Mouse (Mus musculus) splenic B cell, adult 2 months (primary cell): Measurements from ENCODE around the gene Nrcam.

Experiments used
- DNase-seq: peaks from one replicate; pipeline ENCODE4 v3.0.0-alpha.2; 2011; ENCODE audit warnings: low read depth, low spot score
- H3K27me3 ChIP-seq: 2 replicates; pipeline ENCODE4 v1.6.1; 2012; ENCODE audit warnings: mild to moderate bottlenecking, low read length, moderate library complexity, mixed read lengths; ENCODE audit not compliant: control insufficient read depth, poor library complexity, insufficient read depth, severe bottlenecking
- H3K36me3 ChIP-seq: 2 replicates; pipeline ENCODE4 v1.6.1; 2012; ENCODE audit warnings: mild to moderate bottlenecking, low read length, moderate library complexity, mixed read lengths; ENCODE audit not compliant: control insufficient read depth, poor library complexity, insufficient read depth, severe bottlenecking

Nrcam gene

DNA sequence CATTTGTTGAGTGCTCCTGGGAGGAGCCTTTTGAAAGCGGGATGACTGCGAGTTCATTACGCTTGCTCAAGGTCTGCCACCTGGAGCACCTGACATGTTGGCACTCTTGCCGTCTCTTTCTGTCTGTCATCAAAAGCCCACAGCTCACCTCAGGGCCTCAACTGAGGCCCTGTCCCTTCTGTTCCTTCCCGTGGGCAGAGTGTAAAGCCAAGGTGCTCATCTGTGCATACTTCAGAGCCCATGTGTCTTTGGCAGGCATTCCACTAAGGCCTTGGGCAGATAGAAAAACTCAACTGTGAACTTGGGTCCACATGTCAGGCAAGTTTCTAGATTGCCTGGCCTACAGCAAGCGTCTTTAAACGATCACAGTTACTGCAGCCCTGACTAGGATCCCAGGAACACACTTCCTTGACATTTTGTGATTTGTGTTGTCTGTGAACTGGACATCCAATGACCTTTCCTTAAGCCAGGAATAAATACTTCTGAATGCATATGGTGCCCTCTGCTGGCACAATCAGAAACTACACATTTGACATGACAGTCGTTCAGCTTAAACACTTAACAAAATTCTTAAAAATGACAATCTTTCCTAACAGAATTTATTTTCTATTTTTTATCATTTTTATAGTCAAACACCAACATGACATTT is 219.2 kb downstream of the Nrcam start:
- Histone ChIP-seq H3K27me3 (no peaks in the 10 kb centered on the region), H3K36me3 (no peaks in the 10 kb centered on the region)
- peak; percentile 60 for DNase-seq

DNA sequence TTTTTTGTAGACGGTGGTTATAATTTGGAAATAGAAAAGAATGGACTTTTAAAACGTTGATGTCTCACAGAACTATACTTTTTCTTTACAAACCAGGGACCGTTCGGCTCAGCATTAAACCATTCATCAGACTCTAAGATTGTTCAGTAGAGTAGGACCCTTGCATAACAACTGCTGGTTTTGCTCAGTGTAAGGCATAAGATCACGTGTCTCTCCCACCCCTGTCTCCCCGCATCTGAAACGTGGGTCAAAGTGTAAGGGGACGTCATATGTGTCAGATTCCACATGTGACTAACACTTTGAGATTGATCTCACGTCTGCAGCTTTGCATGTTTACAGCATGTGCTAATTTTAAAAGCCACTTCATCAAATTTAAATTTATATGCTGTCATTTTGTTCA is 219.8 kb downstream of the Nrcam start:
- no peak for DNase-seq
- no peaks in the 10 kb centered on the region for H3K36me3 ChIP-seq
- H3K27me3 ChIP-seq, result no peaks in the 10 kb centered on the region

DNA sequence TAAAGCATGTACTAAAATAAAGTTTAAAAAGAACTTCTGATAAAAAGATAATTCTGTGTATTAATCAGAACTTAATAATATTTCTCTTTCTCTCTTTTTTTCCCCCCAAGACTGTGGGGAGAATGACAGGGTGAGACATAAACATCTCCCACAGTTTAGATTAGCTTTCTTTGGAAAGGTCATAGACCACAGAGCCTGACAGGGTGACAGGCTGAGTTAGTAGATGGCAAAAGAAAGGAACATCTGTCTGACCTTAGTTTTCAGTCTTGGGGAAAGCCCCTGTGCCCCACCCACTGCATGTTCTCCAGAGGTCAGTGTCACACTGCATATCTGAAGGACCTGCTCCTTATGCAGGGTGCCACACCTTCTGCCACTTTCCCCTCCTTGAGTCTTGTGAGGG is 222.9 kb downstream of the Nrcam start:
- Histone ChIP-seq H3K36me3 (no peaks in the 10 kb centered on the region), H3K27me3 (no peaks in the 10 kb centered on the region)
- no peak for DNase-seq

DNA sequence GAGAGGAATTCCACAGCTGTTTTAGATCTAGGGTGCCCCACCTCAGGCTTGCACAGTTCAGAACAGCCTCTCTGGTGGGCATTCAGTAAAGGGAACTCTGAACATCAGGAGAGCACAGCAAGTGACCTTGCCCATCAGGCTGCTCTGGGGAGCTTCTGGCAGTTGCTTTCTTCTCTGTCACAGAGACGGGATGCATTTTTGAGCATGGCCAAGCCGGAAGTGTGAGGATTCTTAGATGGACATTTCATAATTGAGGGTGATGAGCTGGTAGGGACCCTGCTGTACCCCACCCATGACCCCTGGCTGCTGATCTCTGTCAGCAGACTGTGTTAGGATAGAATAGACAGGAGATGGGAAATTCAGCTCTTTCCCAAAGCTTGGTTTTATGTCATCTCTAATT is 225.4 kb downstream of the Nrcam start:
- H3K36me3 ChIP-seq, result no peaks in the 10 kb centered on the region
- no peak for DNase-seq
- no peaks in the 10 kb centered on the region for H3K27me3 ChIP-seq

DNA sequence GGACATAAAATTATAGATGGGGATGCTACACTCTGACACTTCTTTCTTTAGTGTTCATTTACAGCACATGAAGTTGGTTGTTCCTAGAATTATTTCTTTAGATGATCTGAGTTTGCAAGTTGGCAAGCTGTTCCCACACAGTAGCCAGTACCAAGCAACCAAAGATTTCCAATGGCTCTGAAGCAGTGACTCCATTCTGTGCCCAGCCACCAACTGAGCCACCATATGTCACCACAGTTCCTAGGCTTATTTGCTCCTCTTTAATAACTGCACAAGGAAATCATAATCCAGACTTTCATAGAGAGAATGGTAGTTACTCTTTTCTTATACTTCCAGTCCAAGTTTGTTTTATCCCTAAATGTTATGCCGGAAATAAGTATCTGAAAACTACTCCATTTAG is 226.1 kb downstream of the Nrcam start:
- Histone ChIP-seq H3K27me3 (no peaks in the 10 kb centered on the region), H3K36me3 (no peaks in the 10 kb centered on the region)
- no peak for DNase-seq

DNA sequence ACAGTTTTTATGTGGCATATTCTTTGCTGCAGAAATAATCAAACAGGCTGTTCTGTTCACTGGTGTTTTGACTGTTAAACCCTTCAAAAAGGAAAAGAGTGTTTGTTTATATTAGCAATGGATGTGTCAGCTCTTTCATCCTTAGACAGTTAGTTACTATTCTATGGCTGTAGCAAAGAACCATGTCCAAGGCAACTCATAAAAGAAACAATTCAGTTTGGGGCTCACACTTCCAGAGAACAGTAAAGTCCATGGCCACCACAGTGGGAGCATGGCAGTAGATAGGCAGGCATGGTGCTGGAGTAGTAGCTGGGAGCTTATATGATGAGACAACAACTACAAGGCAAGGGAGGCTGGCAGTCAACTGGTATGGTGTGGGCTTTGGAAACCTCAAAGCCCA is 231.3 kb downstream of the Nrcam start:
- DNase-seq, result no peak
- H3K36me3 ChIP-seq, result no peaks in the 10 kb centered on the region
- H3K27me3 ChIP-seq, result no peaks in the 10 kb centered on the region

DNA sequence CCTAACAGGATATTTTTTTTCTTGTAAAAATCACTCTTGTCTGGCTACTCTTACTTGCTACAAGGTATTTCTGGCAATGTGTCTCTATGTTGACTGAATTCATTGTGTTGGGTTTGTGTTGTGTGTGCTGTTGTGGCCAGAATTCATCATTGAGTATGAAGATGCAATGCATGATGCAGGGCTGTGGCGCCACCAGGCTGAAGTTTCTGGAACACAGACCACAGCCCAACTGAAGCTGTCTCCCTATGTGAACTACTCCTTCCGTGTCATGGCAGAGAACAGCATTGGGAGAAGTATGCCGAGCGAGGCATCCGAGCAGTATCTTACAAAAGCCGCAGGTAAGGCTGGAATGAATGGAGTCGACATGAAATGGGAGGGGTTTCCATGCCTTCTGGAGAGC is 241.4 kb downstream of the Nrcam start:
- H3K36me3 ChIP-seq, result no peaks in the 10 kb centered on the region
- no peaks in the 10 kb centered on the region for H3K27me3 ChIP-seq
- DNase-seq, result no peak

DNA sequence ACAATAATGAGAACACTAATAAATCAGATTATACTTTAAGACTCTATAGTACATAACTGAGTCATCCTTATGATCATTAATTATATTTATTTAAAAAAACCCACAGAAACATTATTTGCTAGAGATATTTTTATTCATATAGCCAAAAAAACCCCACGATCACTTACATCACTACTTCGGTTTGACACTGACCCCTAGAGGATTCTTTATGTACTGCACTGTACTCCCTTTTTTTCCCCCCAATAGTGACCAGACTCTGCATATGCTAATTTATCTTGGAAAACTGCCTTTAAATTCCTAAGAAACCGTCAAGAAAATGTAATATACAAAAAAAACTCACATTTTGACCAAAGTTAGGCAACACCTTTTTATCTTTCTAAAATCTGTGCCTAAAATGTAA is 244.0 kb downstream of the Nrcam start:
- no peaks in the 10 kb centered on the region for H3K27me3 ChIP-seq
- DNase-seq, result peak; percentile 21
- H3K36me3 ChIP-seq, result no peaks in the 10 kb centered on the region

DNA sequence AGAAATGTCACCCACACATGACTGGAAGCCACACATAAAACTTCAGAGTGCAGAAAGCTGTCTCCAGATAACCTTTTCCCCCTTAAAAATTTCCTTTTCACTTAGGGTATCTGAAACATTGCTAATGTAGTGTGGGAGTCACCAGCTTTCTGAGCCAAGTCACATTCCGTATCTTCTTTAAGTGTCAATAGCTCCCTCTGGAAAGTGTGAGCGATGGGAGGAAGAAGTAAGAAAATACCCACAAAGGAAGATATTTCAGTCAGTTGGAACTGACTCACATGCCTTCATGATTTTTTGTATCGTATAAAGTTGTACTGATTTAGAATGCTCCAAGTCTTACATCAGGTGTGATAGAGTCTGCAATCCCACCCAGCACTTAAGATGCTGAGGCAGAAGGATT is 245.5 kb downstream of the Nrcam start:
- H3K27me3 ChIP-seq, result no peaks in the 10 kb centered on the region
- no peaks in the 10 kb centered on the region for H3K36me3 ChIP-seq
- DNase-seq, result no peak

DNA sequence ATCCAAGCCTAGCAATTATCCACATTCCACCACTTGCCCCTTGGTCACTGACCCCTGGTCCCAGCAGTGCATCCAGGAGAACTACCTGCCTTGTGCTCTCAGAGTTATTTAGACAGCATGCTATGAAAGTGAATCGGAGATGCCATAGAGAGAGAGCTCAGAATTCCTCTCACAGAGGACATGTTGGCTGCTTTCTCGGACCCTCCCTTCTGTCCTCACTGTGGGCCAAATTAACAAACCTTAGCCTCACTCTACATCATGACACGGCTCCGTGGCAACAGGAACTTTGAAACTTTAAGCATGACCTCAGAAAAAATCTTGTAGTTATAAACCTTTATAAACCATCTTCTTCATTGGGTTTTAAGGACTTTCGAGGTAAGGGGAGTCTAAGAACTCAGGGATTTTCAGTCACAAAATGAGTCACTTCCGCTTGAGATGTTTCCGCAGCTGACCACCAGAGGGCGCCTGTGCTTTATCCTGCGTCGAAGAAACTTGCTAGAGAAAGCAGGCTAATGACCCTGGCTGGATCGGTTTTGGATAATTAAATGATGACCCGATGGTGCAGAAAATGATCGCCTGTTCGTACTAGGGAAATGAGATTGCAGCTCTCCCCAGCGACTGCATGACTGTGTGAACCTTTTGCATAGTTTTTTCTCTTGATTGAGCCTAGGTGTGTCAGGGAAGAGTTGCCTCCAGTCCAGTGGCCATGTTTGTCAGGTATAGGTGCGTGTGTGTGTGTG is 272.9 kb downstream of the Nrcam start:
- DNase-seq, result peak; percentile 26
- no peaks in the 10 kb centered on the region for H3K27me3 ChIP-seq
- no peaks in the 10 kb centered on the region for H3K36me3 ChIP-seq

DNA sequence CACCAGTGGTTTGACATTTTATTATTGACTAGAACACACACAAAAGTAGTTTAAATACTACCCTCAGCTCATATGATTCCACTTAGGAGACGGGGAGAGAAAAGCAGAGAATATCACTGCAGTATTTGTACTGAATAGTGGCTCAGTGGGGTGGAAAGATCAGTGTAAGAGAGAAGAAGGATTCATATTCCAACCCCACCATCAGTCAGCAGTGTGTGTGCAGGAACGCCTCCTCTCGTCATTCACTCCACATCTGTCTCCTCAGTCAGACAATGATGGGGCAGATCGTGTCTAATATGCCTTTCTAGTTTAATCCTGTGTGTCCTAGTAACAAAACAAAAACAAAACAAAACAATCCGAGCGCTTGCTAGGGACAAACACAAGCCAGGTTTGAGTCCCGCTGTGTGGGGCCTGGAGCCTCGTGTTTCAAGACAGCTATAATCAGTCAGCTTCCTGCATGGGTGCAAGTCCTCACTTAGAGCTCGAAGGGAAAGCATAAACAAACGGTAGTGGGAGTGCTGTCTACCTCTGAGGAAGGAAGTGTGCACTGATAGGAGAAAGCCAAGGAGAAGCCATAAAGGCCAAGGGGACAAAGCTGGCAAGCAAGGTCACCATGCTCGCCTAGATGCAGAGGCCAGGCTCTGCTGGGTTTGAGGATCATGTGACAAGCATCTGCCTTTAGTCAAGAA is 273.7 kb downstream of the Nrcam start:
- Histone ChIP-seq H3K27me3 (no peaks in the 10 kb centered on the region), H3K36me3 (no peaks in the 10 kb centered on the region)
- DNase-seq, result no peak

DNA sequence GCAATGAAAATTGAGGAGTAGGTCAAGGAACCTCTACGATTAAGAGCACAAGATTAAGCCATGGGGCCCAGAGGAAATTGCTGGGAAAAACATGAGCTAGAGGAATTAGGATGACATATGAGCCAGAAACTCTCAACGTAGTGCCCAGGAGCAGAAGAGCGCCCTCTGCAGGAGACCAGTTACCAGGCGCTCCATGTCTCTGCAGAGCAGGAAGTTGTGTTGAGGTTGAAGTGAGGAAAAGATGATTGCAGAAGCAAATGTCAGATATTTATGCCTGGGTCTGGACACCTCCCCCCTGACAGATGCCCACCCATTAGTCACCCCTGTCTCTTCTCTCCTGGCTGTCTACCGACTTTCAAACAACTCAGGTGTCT is 274.3 kb downstream of the Nrcam start:
- no peaks in the 10 kb centered on the region for H3K27me3 ChIP-seq
- no peaks in the 10 kb centered on the region for H3K36me3 ChIP-seq
- DNase-seq, result no peak

DNA sequence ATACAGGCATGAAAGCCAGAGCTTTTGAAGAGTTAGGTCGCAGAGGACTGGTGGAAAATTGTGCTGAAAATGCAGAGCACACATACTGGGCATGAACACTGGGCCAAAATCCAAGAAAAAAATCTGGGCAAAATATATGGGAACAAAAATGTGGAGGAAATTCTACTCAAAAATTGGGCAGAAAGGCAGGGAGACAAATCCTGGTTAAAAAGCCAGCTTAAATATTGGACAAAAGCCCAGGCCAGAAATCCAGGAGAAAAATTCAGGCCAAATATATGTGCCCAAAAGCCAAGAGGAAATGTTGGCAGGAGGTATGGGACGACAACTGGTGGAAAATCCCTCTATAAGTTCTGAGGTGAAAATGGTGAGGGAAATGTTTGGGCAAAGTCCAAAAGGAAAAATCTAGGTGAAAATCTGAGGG is 288.3 kb downstream of the Nrcam start:
- H3K27me3 ChIP-seq, result no peaks in the 10 kb centered on the region
- no peak for DNase-seq
- no peaks in the 10 kb centered on the region for H3K36me3 ChIP-seq

DNA sequence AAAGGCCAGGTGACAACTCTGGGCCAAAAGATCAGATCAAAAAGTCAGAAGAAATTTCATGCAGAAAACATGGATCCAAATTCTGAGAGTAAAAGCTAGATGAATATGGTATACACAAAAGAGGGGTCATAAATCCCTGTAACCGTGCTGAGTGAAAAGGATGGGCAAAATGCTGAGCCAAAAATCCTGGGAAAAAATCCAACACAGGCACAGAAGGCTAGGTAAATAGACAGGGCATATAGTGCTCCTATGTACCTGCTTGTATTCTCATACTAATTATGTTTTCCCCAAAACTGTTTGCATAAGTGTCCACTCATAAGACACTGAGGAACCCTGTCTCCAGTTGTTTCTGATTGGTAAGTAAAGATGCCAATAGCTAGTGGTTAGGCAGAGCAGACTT is 288.8 kb downstream of the Nrcam start:
- H3K36me3 ChIP-seq, result no peaks in the 10 kb centered on the region
- H3K27me3 ChIP-seq, result no peaks in the 10 kb centered on the region
- DNase-seq, result no peak

DNA sequence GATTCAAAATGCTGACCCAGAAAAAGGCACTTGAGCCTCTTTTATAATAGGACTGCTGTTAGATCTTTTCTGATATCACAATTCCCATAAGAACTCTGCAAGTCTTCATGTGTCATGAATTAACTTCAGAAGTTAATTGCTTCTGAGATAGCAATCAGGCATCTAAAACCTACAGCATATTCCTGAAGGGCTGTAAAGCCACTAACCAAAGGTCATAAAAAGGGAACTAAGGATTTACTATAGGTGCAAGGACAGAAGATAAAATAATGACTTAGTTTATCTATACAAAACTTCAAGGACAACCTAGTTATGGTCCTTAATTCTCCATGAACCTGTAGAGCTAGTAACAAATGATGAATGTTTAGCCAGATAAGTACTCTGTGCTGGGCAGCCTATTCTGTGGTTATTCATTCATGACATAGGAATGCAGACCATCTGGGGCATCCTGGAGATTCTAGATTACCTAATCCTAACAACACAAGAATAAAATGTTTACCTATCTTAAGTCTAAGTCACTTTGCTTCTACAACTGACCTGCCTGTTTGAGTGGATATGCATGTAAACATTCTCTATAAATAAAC is 310.7 kb downstream of the Nrcam start:
- Histone ChIP-seq H3K36me3 (no peaks in the 10 kb centered on the region), H3K27me3 (no peaks in the 10 kb centered on the region)
- DNase-seq, result no peak
